Mouse (Mus musculus): ENCODE results near the gene Aym1. TPM values are rescaled to one million over a fixed set of nuclear protein-coding genes. Genes with fewer than 3 reads are reported as not detected.

Aym1 gene
- polyA plus RNA-seq, 1 experiment from 2014 or later = not detected

- 28% methylated on average over 3 of the region's 3 CpGs for WGBS
- no peaks in the 10 kb centered on the region for H3K36me3 ChIP-seq
- H3K9ac ChIP-seq = no peak overlapping the region
- H3K4me3 ChIP-seq = no peak overlapping the region
- no peak for ATAC-seq (ENCODE audit: borderline replicate concordance, extremely low read depth, low FRiP score, low TSS enrichment)
- no peak overlapping the region for H3K4me2 ChIP-seq
- H3K4me1 ChIP-seq = no peaks in the 10 kb centered on the region
- H3K9me3 ChIP-seq = no peaks in the 10 kb centered on the region
- H3K27ac ChIP-seq = no peak overlapping the region
- H3K27me3 ChIP-seq = peaks cover 13% of the 10 kb centered on the region
These were observed 18.7 kb downstream of the Aym1 start for GRCm38 (mm10) chr5:113375783-113376182.

DNA sequence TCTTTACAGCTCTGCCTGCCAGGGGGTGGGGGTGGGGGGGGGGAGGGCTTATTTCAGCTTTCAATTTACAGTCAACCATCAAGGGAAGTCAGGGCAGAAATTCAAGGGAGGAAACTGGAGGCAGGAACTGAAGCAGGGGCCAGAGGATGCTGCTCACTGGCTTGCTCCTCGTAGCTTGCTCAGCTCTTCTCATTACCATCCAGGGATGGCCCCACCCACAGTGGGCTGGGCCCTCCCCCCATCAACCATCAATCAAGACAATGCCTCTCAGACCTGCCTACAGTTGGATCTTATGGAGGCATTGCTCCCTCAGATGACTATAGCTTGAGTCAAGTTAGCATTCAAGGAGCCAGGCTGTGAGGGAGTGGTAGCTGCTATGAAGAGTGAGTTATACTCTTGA lies 19.2 kb downstream of the Aym1 start:
- 83% methylated on average over 1 of the region's 1 CpGs for WGBS
- Histone ChIP-seq H3K4me3 (no peak overlapping the region), H3K9me3 (no peaks in the 10 kb centered on the region), H3K4me2 (no peak overlapping the region), H3K4me1 (no peaks in the 10 kb centered on the region), H3K27me3 (peaks cover 13% of the 10 kb centered on the region), H3K27ac (no peak overlapping the region), H3K9ac (no peak overlapping the region), H3K36me3 (no peaks in the 10 kb centered on the region)
- no peak for ATAC-seq (ENCODE audit: borderline replicate concordance, extremely low read depth, low FRiP score, low TSS enrichment)

- Histone ChIP-seq H3K9ac (no peak overlapping the region), H3K27me3 (no peaks in the 10 kb centered on the region), H3K4me3 (no peak overlapping the region), H3K36me3 (no peaks in the 10 kb centered on the region), H3K9me3 (no peaks in the 10 kb centered on the region), H3K4me2 (no peak overlapping the region), H3K27ac (no peak overlapping the region), H3K4me1 (no peaks in the 10 kb centered on the region)
- 64% methylated on average over 5 of the region's 5 CpGs for WGBS
- ATAC-seq (ENCODE audit: borderline replicate concordance, extremely low read depth, low FRiP score, low TSS enrichment) = no peak
These were observed 22.3 kb downstream of the Aym1 start for GRCm38 (mm10) chr5:113379416-113379815.

DNA sequence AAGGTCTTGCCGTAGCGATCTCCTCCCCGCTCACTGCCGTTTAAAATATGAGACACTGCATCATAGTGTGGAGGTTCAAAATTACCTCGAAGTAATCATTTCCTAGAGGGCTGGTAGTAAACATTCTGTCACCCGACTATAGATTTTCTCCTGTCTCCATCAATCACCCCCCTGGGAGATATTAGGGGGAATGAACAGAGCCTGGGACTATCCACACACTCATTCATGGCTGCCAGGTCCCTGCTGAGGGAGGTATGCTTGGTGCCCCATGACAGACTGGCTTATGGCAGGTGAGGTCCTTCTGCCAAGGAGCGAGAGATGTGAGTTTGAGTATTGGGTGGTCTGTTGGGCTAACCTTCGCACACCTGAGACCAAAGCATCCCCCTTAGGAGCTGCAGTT lies 23.5 kb downstream of the Aym1 start:
- H3K4me3 ChIP-seq = no peak overlapping the region
- no peaks in the 10 kb centered on the region for H3K27me3 ChIP-seq
- H3K9me3 ChIP-seq = no peaks in the 10 kb centered on the region
- ATAC-seq (ENCODE audit: borderline replicate concordance, extremely low read depth, low FRiP score, low TSS enrichment) = no peak
- 66% methylated on average over 8 of the region's 8 CpGs for WGBS
- no peaks in the 10 kb centered on the region for H3K4me1 ChIP-seq
- no peak overlapping the region for H3K27ac ChIP-seq
- no peaks in the 10 kb centered on the region for H3K36me3 ChIP-seq
- no peak overlapping the region for H3K9ac ChIP-seq
- no peak overlapping the region for H3K4me2 ChIP-seq

- Histone ChIP-seq H3K4me2 (no peak overlapping the region), H3K9me3 (no peaks in the 10 kb centered on the region), H3K36me3 (no peaks in the 10 kb centered on the region), H3K4me1 (no peaks in the 10 kb centered on the region), H3K9ac (no peak overlapping the region), H3K27me3 (no peaks in the 10 kb centered on the region), H3K27ac (no peak overlapping the region), H3K4me3 (no peak overlapping the region)
- no peak for ATAC-seq (ENCODE audit: borderline replicate concordance, extremely low read depth, low FRiP score, low TSS enrichment)
- 60% methylated on average over 4 of the region's 4 CpGs for WGBS
These were observed 25.5 kb downstream of the Aym1 start for GRCm38 (mm10) chr5:113382580-113382979.

GRCm38 (mm10) chr5:113393766-113394165 lies 36.7 kb downstream of the Aym1 start:
- ATAC-seq (ENCODE audit: borderline replicate concordance, extremely low read depth, low FRiP score, low TSS enrichment) = no peak
- no peak overlapping the region for H3K27ac ChIP-seq
- H3K9ac ChIP-seq = no peak overlapping the region
- no peak overlapping the region for H3K4me2 ChIP-seq
- H3K27me3 ChIP-seq = no peaks in the 10 kb centered on the region
- H3K36me3 ChIP-seq = no peaks in the 10 kb centered on the region
- WGBS = 51% methylated on average over 8 of the region's 8 CpGs
- no peak overlapping the region for H3K4me3 ChIP-seq
- no peaks in the 10 kb centered on the region for H3K9me3 ChIP-seq
- 0 out of 2 replicates have a peak, but pooled peaks cover 8% of the 10 kb centered on the region for H3K4me1 ChIP-seq

DNA sequence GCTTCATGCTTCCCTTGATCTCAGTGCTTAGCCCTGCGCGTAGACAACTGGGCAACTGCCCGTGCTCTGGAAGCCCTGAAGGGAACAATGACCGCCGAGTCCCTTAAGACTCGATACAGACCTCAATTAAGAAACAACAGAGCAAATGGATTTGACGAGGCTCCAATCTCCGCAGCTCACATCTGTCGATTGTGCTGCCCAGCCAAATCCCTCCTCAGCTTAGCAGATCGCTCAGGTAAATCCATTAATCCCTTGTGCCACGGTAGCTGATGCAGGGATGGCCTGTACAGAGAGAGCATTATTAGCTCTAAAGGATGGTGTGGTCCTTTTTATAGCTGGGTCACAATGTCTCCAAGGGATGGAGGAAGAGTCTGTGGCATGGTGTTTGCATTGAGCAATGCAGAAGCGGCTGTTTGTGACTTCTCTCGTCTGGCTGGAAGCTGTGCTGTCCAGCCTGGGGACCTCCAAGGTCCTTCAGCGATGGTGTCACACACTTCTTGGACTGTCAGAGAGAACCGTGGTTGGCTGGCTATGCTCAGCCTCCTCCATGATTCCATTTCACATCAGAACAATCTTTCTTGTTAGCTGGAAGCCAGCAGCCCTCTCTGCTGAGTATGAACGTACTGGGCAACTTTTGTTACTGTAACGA lies 39.3 kb downstream of the Aym1 start:
- Histone ChIP-seq H3K36me3 (no peaks in the 10 kb centered on the region), H3K4me3 (no peak overlapping the region), H3K9ac (no peak overlapping the region), H3K27me3 (no peaks in the 10 kb centered on the region), H3K27ac (no peak overlapping the region), H3K4me2 (no peak overlapping the region), H3K4me1 (0 out of 2 replicates have a peak, but pooled peaks cover 8% of the 10 kb centered on the region), H3K9me3 (no peaks in the 10 kb centered on the region)
- ATAC-seq (ENCODE audit: borderline replicate concordance, extremely low read depth, low FRiP score, low TSS enrichment) = no peak
- WGBS = 74% methylated on average over 17 of the region's 17 CpGs

DNA sequence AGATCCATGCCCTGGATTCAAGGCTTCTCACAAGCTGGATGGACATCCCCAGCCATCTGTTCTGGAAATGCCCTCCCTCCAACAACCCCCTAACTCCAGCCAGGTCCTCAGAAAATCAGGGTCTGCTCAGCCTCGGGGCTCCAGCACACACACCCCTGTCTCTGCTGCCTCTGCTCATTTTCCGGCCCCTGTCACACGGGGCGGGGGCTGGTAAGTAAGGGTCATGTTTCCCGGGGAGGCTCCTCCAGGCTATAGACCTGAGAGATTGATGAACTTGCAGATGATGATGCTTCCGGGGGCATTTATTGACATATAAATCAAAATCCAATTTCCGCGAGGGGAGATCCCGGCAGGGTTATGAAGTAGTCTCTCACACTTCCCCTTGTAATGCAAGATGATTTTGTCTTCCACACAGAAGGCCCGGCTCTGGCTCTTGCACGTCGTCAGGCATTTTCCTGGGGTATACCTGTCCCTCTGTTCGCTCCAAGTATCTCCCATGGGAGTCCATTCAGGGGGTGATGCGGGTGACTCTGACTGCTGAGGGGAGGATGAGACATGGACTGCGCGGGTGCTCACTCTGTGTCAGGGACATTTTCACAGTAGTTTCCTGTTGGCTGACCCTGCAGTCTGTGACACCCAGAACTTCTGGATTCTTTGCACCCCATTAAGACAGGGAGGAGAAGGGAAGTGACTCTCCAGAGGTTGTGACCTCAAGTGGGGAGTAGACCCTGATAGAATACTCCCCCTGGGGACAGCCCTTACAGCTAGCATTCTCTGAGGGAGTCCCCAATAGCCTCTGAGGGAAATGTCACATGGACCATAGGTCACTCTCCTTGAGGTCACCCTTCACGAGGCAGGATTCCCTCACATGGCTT lies 40.6 kb downstream of the Aym1 start:
- peak; percentile 39; the same call in 1 of the 2 replicates for ATAC-seq (ENCODE audit: borderline replicate concordance, extremely low read depth, low FRiP score, low TSS enrichment)
- H3K36me3 ChIP-seq = no peaks in the 10 kb centered on the region

DNA sequence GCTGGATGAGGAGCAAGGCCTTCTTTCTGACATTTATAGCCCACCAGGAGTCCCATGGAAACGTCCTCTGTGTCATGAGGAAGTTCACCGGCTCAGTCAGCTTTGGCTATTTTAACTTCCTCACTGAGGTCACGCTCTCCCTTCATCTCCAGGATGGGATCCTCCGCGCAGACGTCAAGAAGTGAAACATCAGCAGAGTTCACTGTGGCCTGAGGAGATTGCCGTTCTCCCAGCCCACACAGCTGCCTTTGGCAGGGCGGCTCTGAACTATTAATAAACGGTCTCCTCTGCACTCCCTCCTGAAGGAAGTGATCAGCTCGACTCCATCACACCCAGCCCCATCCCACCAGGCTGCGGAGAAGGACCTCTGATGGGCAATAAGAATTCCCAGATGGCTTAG lies 45.6 kb downstream of the Aym1 start:
- Histone ChIP-seq H3K4me2 (no peak overlapping the region), H3K27ac (no peak overlapping the region), H3K9ac (no peak overlapping the region), H3K27me3 (no peaks in the 10 kb centered on the region), H3K9me3 (no peaks in the 10 kb centered on the region), H3K4me3 (no peak overlapping the region), H3K4me1 (0 out of 2 replicates have a peak, but pooled peaks cover 4% of the 10 kb centered on the region), H3K36me3 (no peaks in the 10 kb centered on the region)
- no peak for ATAC-seq (ENCODE audit: borderline replicate concordance, extremely low read depth, low FRiP score, low TSS enrichment)
- 34% methylated on average over 11 of the region's 11 CpGs for WGBS

More for the DNA sequence above, 40.6 kb downstream of the Aym1 start:
- Histone ChIP-seq H3K4me3 (no peak overlapping the region), H3K27ac (no peak overlapping the region), H3K4me1 (0 out of 2 replicates have a peak, but pooled peaks cover 8% of the 10 kb centered on the region), H3K4me2 (no peak overlapping the region), H3K27me3 (no peaks in the 10 kb centered on the region), H3K9ac (no peak overlapping the region), H3K9me3 (no peaks in the 10 kb centered on the region)
- 50% methylated on average over 17 of the region's 17 CpGs for WGBS

GRCm38 (mm10) chr5:113407346-113407745 lies 50.3 kb downstream of the Aym1 start:
- no peaks in the 10 kb centered on the region for H3K27me3 ChIP-seq
- no peaks in the 10 kb centered on the region for H3K4me1 ChIP-seq
- H3K9ac ChIP-seq = no peak overlapping the region
- no peak overlapping the region for H3K4me3 ChIP-seq
- H3K27ac ChIP-seq = no peak overlapping the region
- no peak for ATAC-seq (ENCODE audit: borderline replicate concordance, extremely low read depth, low FRiP score, low TSS enrichment)
- WGBS = under 1% methylated on average over 3 of the region's 3 CpGs
- no peaks in the 10 kb centered on the region for H3K36me3 ChIP-seq
- H3K9me3 ChIP-seq = no peaks in the 10 kb centered on the region
- H3K4me2 ChIP-seq = no peak overlapping the region
